Mouse (Mus musculus) midbrain, embryonic 12.5 days (tissue): ENCODE data around the gene Gna13. TPM values are rescaled to one million over a fixed set of nuclear protein-coding genes. Genes with fewer than 3 reads are reported as not detected.
"Not testable (repeated sequence)": the region's sequence is repeated elsewhere in the genome, so short reads cannot be mapped to it uniquely, and the experiment has no call there.

ENCODE experiments used
- ATAC-seq: fragments of 200-750 bp; cut with Nextera tagmentation; 2 replicates; pipeline ENCODE4 v1.8.0; 2017; ENCODE audit warnings: low read depth, moderate TSS enrichment, moderate library complexity; ENCODE audit not compliant: low FRiP score
- H3K27ac ChIP-seq: fragments of 300-500 bp; sonication (generic); replicated peaks from 2 replicates; pipeline ENCODE4 v1.5.1; 2016; ENCODE audit warnings: mild to moderate bottlenecking
- H3K27me3 ChIP-seq: fragments of 300-500 bp; sonication (generic); 2 replicates; pipeline ENCODE4 v1.6.1; 2016; ENCODE audit warnings: mild to moderate bottlenecking
- H3K36me3 ChIP-seq: fragments of 300-500 bp; sonication (generic); 2 replicates; pipeline ENCODE4 v1.6.1; 2016
- H3K4me1 ChIP-seq: fragments of 300-500 bp; sonication (generic); 2 replicates; pipeline ENCODE4 v1.6.1; 2016
- H3K4me2 ChIP-seq: fragments of 300-500 bp; sonication (generic); replicated peaks from 2 replicates; pipeline ENCODE4 v1.6.1; 2016; ENCODE audit warnings: mild to moderate bottlenecking, moderate library complexity
- H3K4me3 ChIP-seq: fragments of 300-500 bp; sonication (generic); 2 replicates; pipeline ENCODE4 v1.5.1; 2016; ENCODE audit warnings: mild to moderate bottlenecking
- H3K9ac ChIP-seq: fragments of 300-500 bp; sonication (generic); replicated peaks from 2 replicates; pipeline ENCODE4 v1.6.1; 2016; ENCODE audit warnings: mild to moderate bottlenecking, moderate library complexity
- H3K9me3 ChIP-seq: fragments of 300-500 bp; sonication (generic); 2 replicates; pipeline ENCODE4 v1.6.1; 2016; ENCODE audit warnings: mild to moderate bottlenecking
- WGBS: fragments of 180-500 bp; shearing (Covaris S2); methylation state at CpG from one replicate; pipeline ENCODE4 v1.1.7; 2016; 5-methylcytosine and 5-hydroxymethylcytosine counted together
- polyA plus RNA-seq: library from polyadenylated mRNA; unstranded; fragments of >200 nt; fragmentation: Nextera tagmentation; extraction: Ambion mirVana; gene quantifications from 2 replicates; pipeline ENCODE4 v1.2.1, GENCODE M21; 2016

Gene Gna13
- polyA plus RNA-seq, 1 experiment from 2014 or later = 18.1 TPM

- Histone ChIP-seq H3K9ac (no peak overlapping the region), H3K4me2 (no peak overlapping the region), H3K4me3 (no peak overlapping the region), H3K36me3 (no peaks in the 10 kb centered on the region), H3K9me3 (no peaks in the 10 kb centered on the region), H3K27me3 (no peaks in the 10 kb centered on the region), H3K27ac (no peak overlapping the region), H3K4me1 (peaks cover 11% of the 10 kb centered on the region)
- ATAC-seq = no peak
- 92% methylated on average over 4 of the region's 4 CpGs for WGBS
These were observed 27.9 kb upstream of the Gna13 start for GRCm38 (mm10) chr11:109334773-109335172.

- Histone ChIP-seq H3K9me3 (no peaks in the 10 kb centered on the region), H3K4me1 (peaks cover 10% of the 10 kb centered on the region), H3K27ac (no peak overlapping the region), H3K27me3 (no peaks in the 10 kb centered on the region), H3K4me3 (no peak overlapping the region), H3K4me2 (no peak overlapping the region), H3K36me3 (no peaks in the 10 kb centered on the region), H3K9ac (no peak overlapping the region)
- 58% methylated on average over 6 of the region's 6 CpGs for WGBS
- ATAC-seq = no peak
These were observed 26.7 kb upstream of the Gna13 start for GRCm38 (mm10) chr11:109335890-109336289.

GRCm38 (mm10) chr11:109339155-109339938 lies 23.3 kb upstream of the Gna13 start:
- Histone ChIP-seq H3K27me3 (no peaks in the 10 kb centered on the region), H3K36me3 (no peaks in the 10 kb centered on the region), H3K9me3 (no peaks in the 10 kb centered on the region), H3K27ac (no peak overlapping the region), H3K4me3 (no peak overlapping the region), H3K9ac (no peak overlapping the region), H3K4me2 (no peak overlapping the region), H3K4me1 (peaks cover 7% of the 10 kb centered on the region; the same call in 1 of the 2 replicates)
- ATAC-seq = no peak
- whole genome bisulfite sequencing = 94% methylated on average over 8 of the region's 8 CpGs

GRCm38 (mm10) chr11:109340541-109340940 lies 22.1 kb upstream of the Gna13 start:
- H3K4me2 ChIP-seq = no peak overlapping the region
- no peak overlapping the region for H3K4me3 ChIP-seq
- peaks cover 7% of the 10 kb centered on the region; the same call in 1 of the 2 replicates for H3K4me1 ChIP-seq
- H3K27me3 ChIP-seq = no peaks in the 10 kb centered on the region
- H3K9ac ChIP-seq = no peak overlapping the region
- ATAC-seq = no peak
- 88% methylated on average over 5 of the region's 5 CpGs for WGBS
- H3K9me3 ChIP-seq = no peaks in the 10 kb centered on the region
- no peaks in the 10 kb centered on the region for H3K36me3 ChIP-seq
- H3K27ac ChIP-seq = no peak overlapping the region

- 95% methylated on average over 3 of the region's 4 CpGs for WGBS
- peaks cover 12% of the 10 kb centered on the region; the same call in 1 of the 2 replicates for H3K4me1 ChIP-seq
- ATAC-seq, H3K9me3 ChIP-seq, H3K36me3 ChIP-seq, H3K27me3 ChIP-seq, H3K27ac ChIP-seq, H3K4me2 ChIP-seq, H3K4me3 ChIP-seq, H3K9ac ChIP-seq: not testable (repeated sequence)
These were observed 20.0 kb upstream of the Gna13 start for GRCm38 (mm10) chr11:109342666-109343065.

GRCm38 (mm10) chr11:109343558-109343957 lies 19.1 kb upstream of the Gna13 start:
- Histone ChIP-seq H3K4me3 (no peak overlapping the region), H3K36me3 (no peaks in the 10 kb centered on the region), H3K27ac (no peak overlapping the region), H3K9ac (no peak overlapping the region), H3K4me2 (no peak overlapping the region), H3K9me3 (no peaks in the 10 kb centered on the region), H3K27me3 (no peaks in the 10 kb centered on the region), H3K4me1 (peaks cover 12% of the 10 kb centered on the region; the same call in 1 of the 2 replicates)
- WGBS = 33% methylated on average over 7 of the region's 7 CpGs
- ATAC-seq = no peak

- peaks cover 12% of the 10 kb centered on the region; the same call in 1 of the 2 replicates for H3K4me1 ChIP-seq
- no peaks in the 10 kb centered on the region for H3K9me3 ChIP-seq
- H3K36me3 ChIP-seq = no peaks in the 10 kb centered on the region
- H3K27me3 ChIP-seq = no peaks in the 10 kb centered on the region
- ATAC-seq = no peak
- no peak overlapping the region for H3K9ac ChIP-seq
- H3K4me2 ChIP-seq = no peak overlapping the region
- 38% methylated on average over 10 of the region's 10 CpGs for WGBS
- no peak overlapping the region for H3K4me3 ChIP-seq
- no peak overlapping the region for H3K27ac ChIP-seq
These were observed 18.5 kb upstream of the Gna13 start for GRCm38 (mm10) chr11:109343991-109344599.

GRCm38 (mm10) chr11:109347242-109347959 lies 15.2 kb upstream of the Gna13 start:
- Histone ChIP-seq H3K9me3 (no peaks in the 10 kb centered on the region), H3K4me1 (peaks cover 12% of the 10 kb centered on the region; the same call in 1 of the 2 replicates), H3K4me3 (no peak overlapping the region), H3K27me3 (no peaks in the 10 kb centered on the region), H3K4me2 (no peak overlapping the region), H3K9ac (no peak overlapping the region), H3K27ac (no peak overlapping the region), H3K36me3 (no peaks in the 10 kb centered on the region)
- 0 out of 2 replicates have a peak, but pooled peaks have one; percentile 58 for ATAC-seq
- 65% methylated on average over 10 of the region's 10 CpGs for WGBS

GRCm38 (mm10) chr11:109348408-109348807 lies 14.2 kb upstream of the Gna13 start:
- Histone ChIP-seq H3K36me3 (no peaks in the 10 kb centered on the region), H3K9ac (no peak overlapping the region), H3K4me2 (no peak overlapping the region), H3K27ac (no peak overlapping the region), H3K27me3 (no peaks in the 10 kb centered on the region), H3K9me3 (no peaks in the 10 kb centered on the region), H3K4me1 (peaks cover 12% of the 10 kb centered on the region; the same call in 1 of the 2 replicates), H3K4me3 (no peak overlapping the region)
- 80% methylated on average over 12 of the region's 12 CpGs for WGBS
- ATAC-seq = no peak

GRCm38 (mm10) chr11:109349652-109350316 lies 12.8 kb upstream of the Gna13 start:
- Histone ChIP-seq H3K27me3 (no peaks in the 10 kb centered on the region), H3K4me2 (no peak overlapping the region), H3K36me3 (no peaks in the 10 kb centered on the region), H3K4me1 (peaks cover 8% of the 10 kb centered on the region; the same call in 1 of the 2 replicates), H3K4me3 (no peak overlapping the region), H3K9ac (no peak overlapping the region), H3K27ac (no peak overlapping the region), H3K9me3 (no peaks in the 10 kb centered on the region)
- ATAC-seq = no peak
- WGBS = 65% methylated on average over 5 of the region's 5 CpGs

GRCm38 (mm10) chr11:109350317-109350714 lies 12.3 kb upstream of the Gna13 start:
- Histone ChIP-seq H3K4me3 (no peak overlapping the region), H3K27ac (no peak overlapping the region), H3K27me3 (no peaks in the 10 kb centered on the region), H3K9me3 (no peaks in the 10 kb centered on the region), H3K36me3 (no peaks in the 10 kb centered on the region), H3K9ac (no peak overlapping the region), H3K4me1 (peaks cover 8% of the 10 kb centered on the region; the same call in 1 of the 2 replicates), H3K4me2 (no peak overlapping the region)
- ATAC-seq = no peak
- 83% methylated on average over 7 of the region's 7 CpGs for WGBS
